Mouse (Mus musculus): ENCODE results near the gene Pan2. TPM values are rescaled to one million over a fixed set of nuclear protein-coding genes. Genes with fewer than 3 reads are reported as not detected.
A peak's percentile ranks its signal among the peaks of the same experiment; 100 is the strongest.
"Not testable (repeated sequence)": the region's sequence is repeated elsewhere in the genome, so short reads cannot be mapped to it uniquely, and the experiment has no call there.

The Pan2 gene
- polyA plus RNA-seq, 1 experiment, result 32.1 TPM

DNA sequence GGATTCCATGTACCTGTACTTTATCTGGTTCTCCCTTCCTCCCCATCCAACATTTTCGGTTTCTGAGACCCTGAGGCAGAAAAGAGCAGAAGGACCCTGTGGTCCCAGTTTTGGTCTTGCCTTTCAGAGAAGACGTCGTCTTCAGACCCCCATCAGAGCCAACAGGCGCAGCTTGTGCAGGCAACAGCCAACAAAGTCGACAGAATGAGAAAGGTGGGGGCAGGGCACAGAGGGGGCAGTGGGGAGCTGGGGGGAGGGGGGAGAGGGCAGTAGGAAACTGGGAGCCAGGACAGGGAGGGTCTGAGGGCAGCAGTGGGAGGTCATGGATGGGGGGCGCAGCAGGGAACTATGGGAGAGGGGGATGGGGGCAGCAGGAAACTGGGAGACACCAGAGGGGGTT lies 25.0 kb upstream of the Pan2 start:
- WGBS, result 81% methylated on average over 6 of the region's 6 CpGs
- Histone ChIP-seq H3K27ac (ENCODE audit: control insufficient read depth, insufficient read depth, low read depth, low read length, poor library complexity) (no peak overlapping the region), H3K4me1 (ENCODE audit: control insufficient read depth, insufficient read depth, low read length) (no peaks in the 10 kb centered on the region), H3K4me3 (replicated peaks; ENCODE audit: control insufficient read depth, low read depth, low read length) (no peak overlapping the region)
- no peak for TF ChIP-seq CTCF (IDR thresholded peaks at IDR 0.05; ENCODE audit: control insufficient read depth, insufficient read depth, low read length)

DNA sequence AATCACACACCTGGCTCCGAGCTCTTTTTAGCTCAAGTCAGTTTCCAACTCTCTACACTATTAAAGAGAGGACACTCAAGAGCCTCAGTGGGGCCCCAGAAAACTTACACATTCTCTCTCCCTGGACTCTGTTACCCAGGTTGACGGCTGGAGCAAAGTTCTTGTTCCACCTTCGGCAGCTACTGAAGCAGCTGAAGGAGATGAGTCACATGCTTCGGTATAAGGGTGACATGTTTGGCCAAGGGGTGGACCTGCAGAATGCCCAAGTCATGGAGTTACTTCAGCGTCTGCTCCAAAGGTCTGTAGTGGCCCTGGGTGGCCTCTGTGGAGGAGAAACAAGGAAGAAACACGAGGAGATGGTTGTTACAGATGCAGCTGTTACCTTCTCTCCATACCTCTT lies 22.2 kb upstream of the Pan2 start:
- no peak overlapping the region for H3K27ac ChIP-seq (ENCODE audit: control insufficient read depth, insufficient read depth, low read depth, low read length, poor library complexity)
- WGBS, result 85% methylated on average over 6 of the region's 6 CpGs
- TF ChIP-seq CTCF (IDR thresholded peaks at IDR 0.05; ENCODE audit: control insufficient read depth, insufficient read depth, low read length) (no peak), POLR2A (IDR thresholded peaks at IDR 0.05; ENCODE audit: borderline replicate concordance, control insufficient read depth, low read depth, low read length) (no peak)
- H3K4me3 ChIP-seq (replicated peaks; ENCODE audit: control insufficient read depth, low read depth, low read length), result no peak overlapping the region
- no peaks in the 10 kb centered on the region for H3K4me1 ChIP-seq (ENCODE audit: control insufficient read depth, insufficient read depth, low read length)

DNA sequence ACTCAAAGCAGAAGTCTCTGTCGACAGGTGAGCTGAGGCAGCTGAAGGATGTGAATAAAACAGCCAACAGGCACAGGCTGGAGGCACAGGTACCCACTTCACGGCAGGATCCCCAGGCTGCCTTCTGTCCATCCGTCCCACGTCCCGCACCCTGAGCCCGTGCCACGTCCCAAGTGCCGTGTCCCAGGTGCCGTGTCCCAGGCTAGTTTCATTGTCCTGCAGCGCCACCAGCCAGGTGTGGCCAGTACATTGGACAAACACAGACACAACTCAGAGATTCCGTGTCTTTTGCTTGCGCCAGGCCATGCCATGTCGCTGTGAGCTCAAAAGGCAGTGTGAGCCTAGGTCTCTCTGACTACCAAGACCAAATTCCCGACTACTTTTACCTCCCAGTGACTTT lies 21.5 kb upstream of the Pan2 start:
- H3K27ac ChIP-seq (ENCODE audit: control insufficient read depth, insufficient read depth, low read depth, low read length, poor library complexity), result no peak overlapping the region
- H3K4me1 ChIP-seq (ENCODE audit: control insufficient read depth, insufficient read depth, low read length), result no peaks in the 10 kb centered on the region
- TF ChIP-seq POLR2A (IDR thresholded peaks at IDR 0.05; ENCODE audit: borderline replicate concordance, control insufficient read depth, low read depth, low read length) (no peak), CTCF (IDR thresholded peaks at IDR 0.05; ENCODE audit: control insufficient read depth, insufficient read depth, low read length) (no peak)
- H3K4me3 ChIP-seq (replicated peaks; ENCODE audit: control insufficient read depth, low read depth, low read length), result no peak overlapping the region
- WGBS, result 91% methylated on average over 14 of the region's 14 CpGs

DNA sequence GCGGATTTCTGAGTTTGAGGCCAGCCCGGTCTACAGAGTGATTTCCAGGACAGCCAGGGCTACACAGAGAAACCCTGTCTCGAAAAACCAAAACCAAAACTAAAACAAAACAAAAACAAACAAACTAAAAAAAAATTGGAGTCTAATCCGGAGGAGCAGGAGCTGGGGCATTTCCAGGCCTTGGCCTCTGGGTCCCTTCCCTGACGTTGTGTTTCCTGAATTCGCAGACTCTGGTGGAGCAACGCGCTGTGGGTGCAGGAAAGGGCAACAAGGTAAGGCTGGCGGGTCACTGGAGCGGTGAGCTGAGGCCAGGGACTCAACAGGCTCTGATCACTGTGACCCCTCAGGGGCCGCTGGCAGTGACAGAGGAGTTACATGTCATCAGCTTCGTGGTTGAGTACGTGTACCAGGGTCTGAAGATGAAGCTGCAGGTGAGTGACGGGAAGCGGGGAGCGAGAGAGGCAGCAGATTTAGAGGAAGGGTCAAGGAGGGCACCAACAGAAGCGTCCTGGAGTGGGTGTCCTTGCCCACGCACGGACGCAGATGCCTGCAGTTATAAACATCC lies 20.2 kb upstream of the Pan2 start:
- Histone ChIP-seq H3K4me3 (replicated peaks; ENCODE audit: control insufficient read depth, low read depth, low read length) (no peak overlapping the region), H3K27ac (ENCODE audit: control insufficient read depth, insufficient read depth, low read depth, low read length, poor library complexity) (no peak overlapping the region), H3K4me1 (ENCODE audit: control insufficient read depth, insufficient read depth, low read length) (no peaks in the 10 kb centered on the region)
- no peak for TF ChIP-seq CTCF (IDR thresholded peaks at IDR 0.05; ENCODE audit: control insufficient read depth, insufficient read depth, low read length)
- TF ChIP-seq POLR2A (IDR thresholded peaks at IDR 0.05; ENCODE audit: borderline replicate concordance, control insufficient read depth, low read depth, low read length), result no peak
- 90% methylated on average over 20 of the region's 20 CpGs for WGBS

DNA sequence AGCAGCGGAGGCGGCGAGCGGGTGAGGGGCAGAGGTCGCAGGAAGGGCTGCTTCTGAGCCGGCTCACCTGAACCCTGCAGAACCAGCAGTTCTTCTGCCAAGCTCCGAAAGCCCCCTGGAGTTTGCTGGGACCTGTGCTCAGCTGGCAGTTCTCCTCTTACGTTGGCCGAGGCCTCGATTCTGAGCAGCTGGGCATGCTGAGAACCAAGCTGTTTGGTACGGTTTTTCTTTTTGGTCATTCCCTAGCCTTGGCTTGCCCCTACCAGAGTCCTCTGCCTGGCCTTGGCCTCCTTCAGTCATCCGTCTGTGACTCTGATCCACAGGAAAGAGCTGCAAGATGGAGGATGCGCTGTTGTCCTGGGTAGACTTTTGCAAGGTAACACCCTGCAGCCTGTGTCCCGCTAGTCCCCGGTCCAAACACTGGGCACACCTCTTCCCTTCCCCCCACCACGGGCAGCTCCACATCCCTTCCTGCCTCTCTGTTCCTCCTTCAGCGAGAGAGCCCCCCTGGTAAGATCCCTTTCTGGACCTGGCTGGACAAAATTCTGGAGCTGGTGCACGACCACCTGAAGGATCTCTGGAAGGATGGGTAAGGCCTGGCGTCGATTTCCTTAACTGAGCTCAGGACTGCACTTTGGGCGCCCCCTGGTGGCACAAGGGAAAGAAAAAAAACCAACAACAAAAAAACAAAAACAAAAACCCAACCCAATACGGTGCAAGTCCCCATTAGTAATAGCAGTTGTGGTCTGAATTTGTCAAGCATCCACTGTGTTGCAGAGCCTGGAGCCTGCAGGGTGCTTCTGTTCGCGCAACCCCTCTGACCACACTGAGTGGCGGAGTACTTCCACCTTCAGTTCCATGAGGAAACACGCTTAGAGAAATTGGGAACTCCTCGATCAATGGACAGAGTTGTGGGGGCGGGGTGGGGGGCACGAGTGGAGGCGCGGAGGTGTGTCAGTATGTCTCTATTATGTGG lies 19.2 kb upstream of the Pan2 start:
- 68% methylated on average over 31 of the region's 31 CpGs for WGBS
- TF ChIP-seq POLR2A (IDR thresholded peaks at IDR 0.05; ENCODE audit: borderline replicate concordance, control insufficient read depth, low read depth, low read length) (no peak), CTCF (IDR thresholded peaks at IDR 0.05; ENCODE audit: control insufficient read depth, insufficient read depth, low read length) (peak; percentile 70)
- H3K4me1 ChIP-seq (ENCODE audit: control insufficient read depth, insufficient read depth, low read length), result no peaks in the 10 kb centered on the region
- H3K27ac ChIP-seq (ENCODE audit: control insufficient read depth, insufficient read depth, low read depth, low read length, poor library complexity), result no peak overlapping the region
- no peak overlapping the region for H3K4me3 ChIP-seq (replicated peaks; ENCODE audit: control insufficient read depth, low read depth, low read length)

DNA sequence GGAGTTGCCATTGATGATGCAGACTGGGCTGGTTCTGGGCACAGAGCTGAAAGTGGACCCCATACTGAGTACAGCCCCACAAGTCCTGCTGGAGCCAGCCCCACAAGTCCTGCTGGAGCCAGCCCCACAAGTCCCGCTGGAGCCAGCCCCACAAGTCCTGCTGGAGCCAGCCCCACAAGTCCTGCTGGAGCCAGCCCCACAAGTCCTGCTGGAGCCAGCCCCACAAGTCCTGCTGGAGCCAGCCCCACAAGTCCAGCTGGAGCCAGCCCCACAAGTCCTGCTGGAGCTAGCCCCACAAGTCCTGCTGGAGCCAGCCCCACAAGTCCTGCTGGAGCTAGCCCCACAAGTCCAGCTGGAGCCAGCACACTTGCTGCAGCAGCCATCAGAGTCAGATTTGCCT lies 12.5 kb upstream of the Pan2 start:
- 100% methylated on average over 1 of the region's 1 CpGs for WGBS
- H3K4me1 ChIP-seq (ENCODE audit: control insufficient read depth, insufficient read depth, low read length); H3K4me3 ChIP-seq (replicated peaks; ENCODE audit: control insufficient read depth, low read depth, low read length); H3K27ac ChIP-seq (ENCODE audit: control insufficient read depth, insufficient read depth, low read depth, low read length, poor library complexity): not testable (repeated sequence)

DNA sequence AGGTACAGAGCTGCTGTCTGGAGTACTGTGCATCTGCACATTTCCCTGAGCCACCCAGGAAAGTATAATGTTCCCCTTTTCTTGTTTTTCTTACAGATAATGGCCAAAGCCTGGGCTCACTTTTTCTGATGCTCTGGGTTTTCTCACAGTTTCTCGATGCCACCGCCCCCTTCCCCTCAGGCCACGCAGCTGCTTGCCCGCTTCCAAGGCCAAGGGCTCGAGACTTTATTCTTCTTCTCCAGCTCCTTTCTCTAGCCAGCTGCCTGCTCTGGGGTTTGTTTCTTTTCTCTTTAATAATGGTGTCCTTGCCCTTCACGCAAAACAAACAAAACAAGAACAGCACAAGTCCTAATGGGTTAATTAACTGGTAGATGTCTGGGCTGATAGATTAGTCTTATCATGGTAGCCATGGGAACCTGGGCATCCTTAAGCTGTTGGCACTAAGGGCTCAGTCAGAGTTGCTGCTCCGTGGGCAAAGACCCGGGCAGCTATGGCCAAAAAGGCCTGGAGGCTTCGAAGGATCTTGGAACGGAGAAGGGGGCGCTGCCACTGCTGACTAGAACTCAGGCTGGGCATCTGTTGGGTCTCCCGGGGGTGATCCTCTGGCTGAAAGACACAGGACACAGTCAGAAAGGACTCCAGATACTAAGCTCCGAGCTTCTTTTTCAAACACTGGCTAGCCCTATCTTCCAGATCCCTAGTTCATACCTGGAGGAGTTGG lies 6.6 kb upstream of the Pan2 start:
- 81% methylated on average over 13 of the region's 13 CpGs for WGBS

DNA sequence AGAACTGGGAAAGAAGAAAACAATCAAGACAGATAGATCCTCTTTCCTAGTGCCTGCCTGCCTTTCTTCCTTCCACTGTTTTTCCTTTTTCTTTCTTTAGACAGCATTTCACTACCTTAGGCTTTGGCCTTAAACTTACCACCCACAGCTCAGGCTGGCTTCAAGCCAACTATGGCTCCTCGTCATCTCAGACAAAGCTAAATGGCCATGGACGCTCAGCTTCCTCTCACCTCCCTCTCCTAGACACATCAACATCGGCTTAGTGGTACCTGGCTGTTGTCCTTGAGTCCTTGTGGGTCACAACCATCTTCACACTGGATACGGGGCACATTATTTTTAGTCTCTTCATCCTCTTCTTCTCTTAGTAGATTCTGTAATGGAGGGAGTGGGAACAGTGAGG lies 5.9 kb upstream of the Pan2 start:
- TF ChIP-seq POLR2A (IDR thresholded peaks at IDR 0.05; ENCODE audit: borderline replicate concordance, control insufficient read depth, low read depth, low read length) (no peak), CTCF (IDR thresholded peaks at IDR 0.05; ENCODE audit: control insufficient read depth, insufficient read depth, low read length) (no peak)
- H3K4me1 ChIP-seq (ENCODE audit: control insufficient read depth, insufficient read depth, low read length), result peaks cover 3% of the 10 kb centered on the region; the same call in 1 of the 2 replicates
- H3K27ac ChIP-seq (ENCODE audit: control insufficient read depth, insufficient read depth, low read depth, low read length, poor library complexity), result no peak overlapping the region
- 79% methylated on average over 4 of the region's 4 CpGs for WGBS
- H3K4me3 ChIP-seq (replicated peaks; ENCODE audit: control insufficient read depth, low read depth, low read length), result no peak overlapping the region

More for the DNA sequence above, 6.6 kb upstream of the Pan2 start:
- Histone ChIP-seq H3K4me3 (replicated peaks; ENCODE audit: control insufficient read depth, low read depth, low read length) (no peak overlapping the region), H3K4me1 (ENCODE audit: control insufficient read depth, insufficient read depth, low read length) (peaks cover 3% of the 10 kb centered on the region; the same call in 1 of the 2 replicates), H3K27ac (ENCODE audit: control insufficient read depth, insufficient read depth, low read depth, low read length, poor library complexity) (no peak overlapping the region)
- TF ChIP-seq POLR2A (IDR thresholded peaks at IDR 0.05; ENCODE audit: borderline replicate concordance, control insufficient read depth, low read depth, low read length) (no peak), CTCF (IDR thresholded peaks at IDR 0.05; ENCODE audit: control insufficient read depth, insufficient read depth, low read length) (no peak)

Data from bone marrow, adult 2 months (tissue).